Mouse (Mus musculus) CH12.LX (cell line): Measurements from ENCODE around the gene Gstm3. TPM values are rescaled to one million over a fixed set of nuclear protein-coding genes. Genes with fewer than 3 reads are reported as not detected.

ENCODE experiments used
- DNase-seq: peaks from one replicate; pipeline ENCODE4 v3.0.0-alpha.2; 2013; ENCODE audit errors: extremely low read depth
- H3K27ac ChIP-seq: 2 replicates; pipeline ENCODE4 v1.5.1; 2012; ENCODE audit warnings: low read depth, mild to moderate bottlenecking, control low read depth, moderate library complexity; ENCODE audit not compliant: insufficient read depth
- H3K27me3 ChIP-seq: replicated peaks from 2 replicates; pipeline ENCODE3; 2012; ENCODE audit warnings: inconsistent platforms
- H3K36me3 ChIP-seq, 2 experiments: replicated peaks in 1 of 2; 2 replicates each; pipeline versions ENCODE3 to v1.6.1; 2012; ENCODE audit warnings: inconsistent platforms in 1 of 2, low read length in 1 of 2, mild to moderate bottlenecking in 1 of 2, mixed read lengths in 1 of 2, moderate library complexity in 1 of 2; ENCODE audit not compliant: control insufficient read depth in 1 of 2, insufficient read depth in 1 of 2
- H3K4me1 ChIP-seq, 2 experiments: 2 replicates each; pipeline ENCODE4 v1.6.1; 2012; ENCODE audit warnings: inconsistent platforms in 1 of 2, moderate library complexity in 1 of 2; ENCODE audit not compliant: insufficient read depth in 2 of 2, control insufficient read depth in 1 of 2
- H3K4me2 ChIP-seq: 2 replicates; pipeline ENCODE4 v1.6.1; 2012; ENCODE audit warnings: low read depth, mild to moderate bottlenecking, control low read depth; ENCODE audit not compliant: poor library complexity, insufficient read depth, severe bottlenecking
- H3K4me3 ChIP-seq, 3 experiments: fragments of 150-350 bp in 1 of 3; sonication (generic) in 1 of 3; replicated peaks in 1 of 3; 2 replicates each; pipeline versions ENCODE3 to v1.5.1; 2011 to 2012; ENCODE audit warnings: low read depth in 2 of 3, low read length in 2 of 3, mild to moderate bottlenecking in 2 of 3, moderate library complexity in 2 of 3, control low read depth in 1 of 3, improper control_type of control experiment in 1 of 3, inconsistent platforms in 1 of 3, mixed read lengths in 1 of 3; ENCODE audit not compliant: poor library complexity in 1 of 3
- H3K79me2 ChIP-seq: replicated peaks from 2 replicates; pipeline ENCODE4 v1.6.1; 2012; ENCODE audit warnings: mild to moderate bottlenecking, moderate library complexity; ENCODE audit not compliant: control insufficient read depth, poor library complexity, insufficient read depth, severe bottlenecking; ENCODE audit errors: extremely low read depth
- H3K9ac ChIP-seq: 2 replicates; pipeline ENCODE4 v1.6.1; 2012; ENCODE audit warnings: low read depth, mild to moderate bottlenecking, control low read depth, moderate library complexity; ENCODE audit not compliant: insufficient read depth
- H3K9me3 ChIP-seq: replicated peaks from 2 replicates; pipeline ENCODE3; 2012; ENCODE audit warnings: low read length, inconsistent platforms, mixed read lengths
- BHLHE40 ChIP-seq: IDR thresholded peaks from 2 replicates; pipeline ENCODE4 v1.6.1; 2011; ENCODE audit warnings: mild to moderate bottlenecking, low read depth, low read length, improper control_type of control experiment
- CHD1 ChIP-seq: IDR thresholded peaks from 2 replicates; pipeline ENCODE4 v1.6.1; 2012; ENCODE audit warnings: low read depth, low read length, improper control_type of control experiment, inconsistent platforms
- CHD2 ChIP-seq: IDR thresholded peaks from 2 replicates; pipeline ENCODE4 v1.6.1; 2011; ENCODE audit warnings: low read length, improper control_type of control experiment
- CTCF ChIP-seq, 2 experiments: IDR thresholded peaks in 1 of 2; conservative IDR thresholded peaks in 1 of 2; 2 replicates each; pipeline ENCODE4 v1.5.1; 2011 to 2012; ENCODE audit warnings: low read depth in 2 of 2, low read length in 2 of 2, improper control_type of control experiment in 1 of 2, inconsistent platforms in 1 of 2, mild to moderate bottlenecking in 1 of 2, moderate library complexity in 1 of 2
- E2F4 ChIP-seq: IDR thresholded peaks from 2 replicates; pipeline ENCODE4 v1.6.1; 2011; ENCODE audit warnings: low read depth, low read length, improper control_type of control experiment; ENCODE audit not compliant: insufficient replicate concordance
- ELF1 ChIP-seq: IDR thresholded peaks from 2 replicates; pipeline ENCODE4 v1.6.1; 2014; ENCODE audit warnings: low read depth, mild to moderate bottlenecking, inconsistent platforms, low read length, improper control_type of control experiment
- EP300 ChIP-seq: IDR thresholded peaks from 2 replicates; pipeline ENCODE4 v1.6.1; 2011; ENCODE audit warnings: low read length, improper control_type of control experiment
- ETS1 ChIP-seq: conservative IDR thresholded peaks from 2 replicates; pipeline ENCODE4 v1.6.1; 2012; ENCODE audit warnings: low read depth, mild to moderate bottlenecking, inconsistent platforms, low read length, improper control_type of control experiment, moderate library complexity
- GABPA ChIP-seq: IDR thresholded peaks from 2 replicates; pipeline ENCODE4 v1.6.1; 2012; ENCODE audit warnings: low read depth, low read length, improper control_type of control experiment, inconsistent platforms; ENCODE audit not compliant: insufficient replicate concordance
- HCFC1 ChIP-seq: IDR thresholded peaks from 2 replicates; pipeline ENCODE4 v1.6.1; 2012; ENCODE audit warnings: low read depth, mild to moderate bottlenecking, inconsistent platforms, low read length, improper control_type of control experiment
- IRF4 ChIP-seq: IDR thresholded peaks from 2 replicates; pipeline ENCODE4 v1.6.1; 2014; ENCODE audit warnings: low read depth, mild to moderate bottlenecking, inconsistent platforms, low read length, improper control_type of control experiment
- JUN ChIP-seq: IDR thresholded peaks from 2 replicates; pipeline ENCODE4 v1.6.1; 2011; ENCODE audit warnings: low read depth, mild to moderate bottlenecking, low read length, improper control_type of control experiment, moderate library complexity; ENCODE audit not compliant: insufficient read depth
- KAT2A ChIP-seq: IDR thresholded peaks from 2 replicates; pipeline ENCODE4 v1.6.1; 2012; ENCODE audit warnings: low read length, improper control_type of control experiment, inconsistent platforms; ENCODE audit not compliant: insufficient replicate concordance
- MAX ChIP-seq: IDR thresholded peaks from 2 replicates; pipeline ENCODE4 v1.6.1; 2011; ENCODE audit warnings: low read length, improper control_type of control experiment
- MAZ ChIP-seq: IDR thresholded peaks from 2 replicates; pipeline ENCODE4 v1.6.1; 2012; ENCODE audit warnings: low read depth, mild to moderate bottlenecking, inconsistent platforms, low read length, improper control_type of control experiment, moderate library complexity
- MEF2A ChIP-seq: IDR thresholded peaks from 2 replicates; pipeline ENCODE4 v1.6.1; 2014; ENCODE audit warnings: low read depth, mild to moderate bottlenecking, inconsistent platforms, low read length, improper control_type of control experiment, borderline replicate concordance
- MXI1 ChIP-seq: IDR thresholded peaks from 2 replicates; pipeline ENCODE4 v1.6.1; 2011; ENCODE audit warnings: mild to moderate bottlenecking, low read depth, low read length, improper control_type of control experiment
- MYC ChIP-seq: IDR thresholded peaks from 2 replicates; pipeline ENCODE4 v1.6.1; 2011; ENCODE audit warnings: low read depth, mild to moderate bottlenecking, improper control_type of control experiment, low read length
- NELFE ChIP-seq: IDR thresholded peaks from 2 replicates; pipeline ENCODE4 v1.6.1; 2011; ENCODE audit warnings: low read depth, low read length, improper control_type of control experiment
- POLR2A ChIP-seq: IDR thresholded peaks from 2 replicates; pipeline ENCODE4 v1.6.1; 2011; ENCODE audit warnings: low read depth, mild to moderate bottlenecking, improper control_type of control experiment, low read length
- POLR2AphosphoS2 ChIP-seq: IDR thresholded peaks from 2 replicates; pipeline ENCODE4 v1.6.1; 2011; ENCODE audit warnings: low read depth, low read length, improper control_type of control experiment
- RAD21 ChIP-seq: IDR thresholded peaks from 2 replicates; pipeline ENCODE4 v1.6.1; 2011; ENCODE audit warnings: low read depth, mild to moderate bottlenecking, low read length, improper control_type of control experiment, moderate library complexity
- RCOR1 ChIP-seq: conservative IDR thresholded peaks from 2 replicates; pipeline ENCODE4 v1.6.1; 2012; ENCODE audit warnings: low read depth, mild to moderate bottlenecking, inconsistent platforms, low read length, improper control_type of control experiment
- SIN3A ChIP-seq: IDR thresholded peaks from 2 replicates; pipeline ENCODE4 v1.6.1; 2012; ENCODE audit warnings: low read length, improper control_type of control experiment, inconsistent platforms
- SMC3 ChIP-seq: IDR thresholded peaks from 2 replicates; pipeline ENCODE4 v1.6.1; 2011; ENCODE audit warnings: low read depth, low read length, improper control_type of control experiment
- TBP ChIP-seq: conservative IDR thresholded peaks from 2 replicates; pipeline ENCODE4 v1.6.1; 2011; ENCODE audit warnings: low read depth, low read length, improper control_type of control experiment
- TCF12 ChIP-seq: IDR thresholded peaks from 2 replicates; pipeline ENCODE4 v1.6.1; 2014; ENCODE audit warnings: low read depth, mild to moderate bottlenecking, inconsistent platforms, low read length, improper control_type of control experiment
- USF1 ChIP-seq: IDR thresholded peaks from 2 replicates; pipeline ENCODE4 v1.6.1; 2014; ENCODE audit warnings: low read depth, mild to moderate bottlenecking, inconsistent platforms, low read length, improper control_type of control experiment
- ZC3H11A ChIP-seq: IDR thresholded peaks from 2 replicates; pipeline ENCODE4 v1.6.1; 2012; ENCODE audit warnings: low read depth, mild to moderate bottlenecking, inconsistent platforms, low read length, improper control_type of control experiment
- ZKSCAN1 ChIP-seq: IDR thresholded peaks from 2 replicates; pipeline ENCODE4 v1.6.1; 2012; ENCODE audit warnings: low read depth, inconsistent platforms, low read length, improper control_type of control experiment, borderline replicate concordance
- ZNF384 ChIP-seq: IDR thresholded peaks from 2 replicates; pipeline ENCODE4 v1.6.1; 2012; ENCODE audit warnings: low read depth, low read length, improper control_type of control experiment, inconsistent platforms
- dilution Hi-C: fragments of 300-500 bp; cut with MboI; formaldehyde crosslinking; loops from 2 replicates; pipeline ENCODE4 v1.14.3; 2020; ENCODE audit warnings: low sequenced_read_pairs; ENCODE audit not compliant: extremely low pct_unique_long_range_greater_than_20kb, extremely low pct_ligation_motif_present
- in situ Hi-C: fragments of 300-500 bp; cut with MboI; formaldehyde crosslinking; loops from 3 replicates; pipeline ENCODE4 v1.14.3; 2019; ENCODE audit warnings: low sequenced_read_pairs, low pct_ligation_motif_present, low pct_unique_long_range_greater_than_20kb, mixed read lengths
- polyA plus RNA-seq: library from polyadenylated mRNA; unstranded; fragments of >175 nt; gene quantifications from 2 replicates; pipeline ENCODE4 v1.2.1, GENCODE M21; 2012; ENCODE audit warnings: low read depth; ENCODE audit not compliant: insufficient read length
- total RNA-seq, 2 experiments: library from RNA; depleted of rRNA; stranded (reverse); fragments of 300-350 nt in 1 of 2; fragments of >200 nt in 1 of 2; gene quantifications; 2 replicates each; pipeline ENCODE4 v1.2.3; 2012 to 2014

Gene Gstm3
- total and polyA plus RNA-seq, 3 experiments = not detected

GRCm38 (mm10) chr3:107953906-107954305 lies 15.2 kb downstream of the Gstm3 start:
- Histone ChIP-seq H3K27ac (no peak overlapping the region), H3K36me3 (no peaks in the 10 kb centered on the region), H3K79me2 (no peaks in the 10 kb centered on the region), H3K9me3 (no peaks in the 10 kb centered on the region), H3K9ac (no peak overlapping the region), H3K4me1 (peaks cover 0 to 10% of the 10 kb centered on the region in 2 experiments; a peak in 2 of 4 replicates), H3K4me3 (no peak overlapping the region), H3K4me2 (no peak overlapping the region), H3K27me3 (no peaks in the 10 kb centered on the region)
- TF ChIP-seq ZC3H11A = no peak
- no peak for TF ChIP-seq JUN
- TF ChIP-seq POLR2A = no peak
- no peak for TF ChIP-seq TBP
- no peak for TF ChIP-seq SIN3A
- in situ Hi-C loops = no loop called here
- dilution Hi-C loops = no loop called here
- DNase-seq = no peak

GRCm38 (mm10) chr3:107953328-107953755 lies 15.7 kb downstream of the Gstm3 start:
- H3K27me3 ChIP-seq = no peaks in the 10 kb centered on the region
- TF ChIP-seq RCOR1 = no peak
- TF ChIP-seq TBP = no peak
- TF ChIP-seq CHD1 = no peak
- TF ChIP-seq E2F4 = no peak
- TF ChIP-seq SMC3 = peak; percentile 47
- no peak for TF ChIP-seq ZKSCAN1
- TF ChIP-seq JUN = no peak
- TF ChIP-seq CTCF (conservative IDR thresholded peaks at IDR 0.05 in 1 of 2, IDR thresholded peaks at IDR 0.05 in 1 of 2; ENCODE audit: low read depth in 2 of 2, low read length in 2 of 2) = peak; percentile 72 to 75
- no peak for TF ChIP-seq ZNF384
- TF ChIP-seq MXI1 = no peak
- no peak for TF ChIP-seq POLR2AphosphoS2
- TF ChIP-seq MYC = 0 out of 2 replicates have a peak, but pooled peaks have one; percentile 33
- no peak for TF ChIP-seq NELFE
- no peak for TF ChIP-seq ETS1
- TF ChIP-seq POLR2A = no peak
- no peak for TF ChIP-seq HCFC1
- TF ChIP-seq GABPA = no peak
- no peak; the same call in 1 of the 2 replicates for TF ChIP-seq IRF4
- 0 out of 2 replicates have a peak, but pooled peaks have one; percentile 25 for TF ChIP-seq ELF1
- no peak for TF ChIP-seq MEF2A
- 0 out of 2 replicates have a peak, but pooled peaks have one; percentile 17 for TF ChIP-seq BHLHE40
- TF ChIP-seq KAT2A = no peak
- no peak for TF ChIP-seq MAX
- no peak for TF ChIP-seq TCF12
- TF ChIP-seq USF1 = no peak
- 0 out of 2 replicates have a peak, but pooled peaks have one; percentile 28 for TF ChIP-seq MAZ
- TF ChIP-seq EP300 = no peak
- peak; percentile 60 for TF ChIP-seq RAD21
- no peak for TF ChIP-seq CHD2
- TF ChIP-seq, all 38 proteins: peak for 7
- dilution Hi-C loops = no loop called here
- in situ Hi-C loops = no loop called here
- Histone ChIP-seq H3K4me3 (no peak overlapping the region), H3K27ac (no peak overlapping the region), H3K9me3 (no peaks in the 10 kb centered on the region), H3K4me2 (no peak overlapping the region), H3K36me3 (no peaks in the 10 kb centered on the region), H3K9ac (no peak overlapping the region), H3K79me2 (no peaks in the 10 kb centered on the region), H3K4me1 (peaks cover 0 to 10% of the 10 kb centered on the region in 2 experiments; a peak in 2 of 4 replicates)
- peak; percentile 45 for DNase-seq
